Mouse (Mus musculus) MEL (cell line): Measurements from ENCODE around the gene Daxx. TPM values are rescaled to one million over a fixed set of nuclear protein-coding genes. Genes with fewer than 3 reads are reported as not detected.

Experiments
- DNase-seq: peaks from one replicate; pipeline ENCODE4 v3.0.0; 2011; ENCODE audit warnings: low read depth, low spot score
- H3K27ac ChIP-seq: 2 replicates; pipeline ENCODE4 v1.5.1; 2012; ENCODE audit warnings: low read depth, mild to moderate bottlenecking, control low read depth, low read length, moderate library complexity; ENCODE audit not compliant: control insufficient read depth
- H3K27me3 ChIP-seq, 2 experiments: fragments of 150-350 bp in 1 of 2; sonication (generic) in 1 of 2; 2 replicates each; pipeline ENCODE4 v1.6.1; 2012; ENCODE audit warnings: low read length in 2 of 2, mild to moderate bottlenecking in 2 of 2, improper control_type of control experiment in 1 of 2, moderate library complexity in 1 of 2; ENCODE audit not compliant: insufficient read depth in 2 of 2, control insufficient read depth in 1 of 2
- H3K36me3 ChIP-seq, 2 experiments: 2 replicates each; pipeline ENCODE4 v1.6.1; 2012 to 2014; ENCODE audit warnings: low read length in 2 of 2, improper control_type of control experiment in 1 of 2, inconsistent platforms in 1 of 2, mild to moderate bottlenecking in 1 of 2; ENCODE audit not compliant: insufficient read depth in 2 of 2, control insufficient read depth in 1 of 2
- H3K4me1 ChIP-seq, 2 experiments: fragments of 150-350 bp in 1 of 2; sonication (generic) in 1 of 2; 2 replicates each; pipeline ENCODE4 v1.6.1; 2012; ENCODE audit warnings: low read length in 2 of 2, improper control_type of control experiment in 1 of 2, mild to moderate bottlenecking in 1 of 2; ENCODE audit not compliant: insufficient read depth in 2 of 2, control insufficient read depth in 1 of 2
- H3K4me3 ChIP-seq, 2 experiments: fragments of 150-350 bp in 1 of 2; sonication (generic) in 1 of 2; 2 replicates each; pipeline ENCODE4 v1.5.1; 2012; ENCODE audit warnings: low read depth in 2 of 2, low read length in 2 of 2, mild to moderate bottlenecking in 2 of 2, moderate library complexity in 2 of 2, control low read depth in 1 of 2, improper control_type of control experiment in 1 of 2; ENCODE audit not compliant: control insufficient read depth in 1 of 2, insufficient read depth in 1 of 2
- H3K79me2 ChIP-seq: 2 replicates; pipeline ENCODE4 v1.6.1; 2012; ENCODE audit warnings: mild to moderate bottlenecking, low read length, moderate library complexity; ENCODE audit not compliant: control insufficient read depth, poor library complexity, insufficient read depth
- H3K9ac ChIP-seq: 2 replicates; pipeline ENCODE4 v1.6.1; 2012; ENCODE audit warnings: low read depth, mild to moderate bottlenecking, control low read depth, low read length, moderate library complexity; ENCODE audit not compliant: control insufficient read depth, poor library complexity, severe bottlenecking
- H3K9me3 ChIP-seq: fragments of 150-350 bp; sonication (generic); replicated peaks from 2 replicates; pipeline ENCODE4 v1.6.1; 2012; ENCODE audit warnings: mild to moderate bottlenecking, low read length, improper control_type of control experiment, moderate library complexity; ENCODE audit not compliant: insufficient read depth
- CHD1 ChIP-seq: IDR thresholded peaks from 2 replicates; pipeline ENCODE4 v1.6.1; 2012; ENCODE audit warnings: low read depth, mild to moderate bottlenecking, inconsistent platforms, low read length, improper control_type of control experiment
- ETS1 ChIP-seq: IDR thresholded peaks from 2 replicates; pipeline ENCODE4 v1.6.1; 2012; ENCODE audit warnings: low read depth, mild to moderate bottlenecking, inconsistent platforms, low read length, improper control_type of control experiment, moderate library complexity
- GABPA ChIP-seq: IDR thresholded peaks from 2 replicates; pipeline ENCODE4 v1.6.1; 2012; ENCODE audit warnings: low read depth, mild to moderate bottlenecking, inconsistent platforms, low read length, improper control_type of control experiment, moderate library complexity
- HCFC1 ChIP-seq: IDR thresholded peaks from 2 replicates; pipeline ENCODE4 v1.6.1; 2012; ENCODE audit warnings: low read depth, mild to moderate bottlenecking, inconsistent platforms, low read length, improper control_type of control experiment, moderate library complexity
- KAT2A ChIP-seq: conservative IDR thresholded peaks from 2 replicates; pipeline ENCODE4 v1.6.1; 2012; ENCODE audit warnings: low read depth, low read length, improper control_type of control experiment, inconsistent platforms
- MAFK ChIP-seq: IDR thresholded peaks from 2 replicates; pipeline ENCODE4 v1.6.1; 2011; ENCODE audit warnings: low read depth, mild to moderate bottlenecking, low read length, improper control_type of control experiment, borderline replicate concordance
- MAZ ChIP-seq: IDR thresholded peaks from 2 replicates; pipeline ENCODE4 v1.6.1; 2012; ENCODE audit warnings: low read depth, mild to moderate bottlenecking, inconsistent platforms, low read length, improper control_type of control experiment
- MEF2A ChIP-seq: IDR thresholded peaks from 2 replicates; pipeline ENCODE4 v1.6.1; 2014; ENCODE audit warnings: low read depth, mild to moderate bottlenecking, inconsistent platforms, low read length, improper control_type of control experiment; ENCODE audit not compliant: poor library complexity, insufficient replicate concordance, severe bottlenecking; ENCODE audit errors: extremely low read depth
- MXI1 ChIP-seq: IDR thresholded peaks from 2 replicates; pipeline ENCODE4 v1.6.1; 2011; ENCODE audit warnings: mild to moderate bottlenecking, low read depth, low read length, improper control_type of control experiment
- MYB ChIP-seq: IDR thresholded peaks from 2 replicates; pipeline ENCODE4 v1.6.1; 2011; ENCODE audit warnings: mild to moderate bottlenecking, low read depth, low read length, improper control_type of control experiment
- MYC ChIP-seq: IDR thresholded peaks from 2 replicates; pipeline ENCODE4 v1.6.1; 2011; ENCODE audit warnings: low read depth, mild to moderate bottlenecking, low read length, improper control_type of control experiment, moderate library complexity
- NRF1 ChIP-seq: IDR thresholded peaks from 2 replicates; pipeline ENCODE4 v1.6.1; 2014; ENCODE audit warnings: low read depth, mild to moderate bottlenecking, inconsistent platforms, low read length, improper control_type of control experiment, moderate library complexity; ENCODE audit not compliant: poor library complexity, insufficient read depth, severe bottlenecking
- POLR2A ChIP-seq, 2 experiments: IDR thresholded peaks; 2 replicates each; pipeline ENCODE4 v1.6.1; 2011 to 2012; ENCODE audit warnings: low read length in 2 of 2, mild to moderate bottlenecking in 2 of 2, control low read depth in 1 of 2, improper control_type of control experiment in 1 of 2, low read depth in 1 of 2, moderate library complexity in 1 of 2; ENCODE audit not compliant: control insufficient read depth in 1 of 2, insufficient read depth in 1 of 2, poor library complexity in 1 of 2
- POLR2AphosphoS2 ChIP-seq: IDR thresholded peaks from 2 replicates; pipeline ENCODE4 v1.6.1; 2011; ENCODE audit warnings: low read length, improper control_type of control experiment
- POLR2AphosphoS5 ChIP-seq: IDR thresholded peaks from 2 replicates; pipeline ENCODE4 v1.6.1; 2012; ENCODE audit warnings: low read depth, borderline replicate concordance, mild to moderate bottlenecking, inconsistent platforms, low read length, moderate library complexity, mixed read lengths
- RCOR1 ChIP-seq: IDR thresholded peaks from 2 replicates; pipeline ENCODE4 v1.6.1; 2012; ENCODE audit warnings: low read depth, mild to moderate bottlenecking, inconsistent platforms, low read length, improper control_type of control experiment
- TAL1 ChIP-seq: IDR thresholded peaks from 2 replicates; pipeline ENCODE4 v1.6.1; 2012; ENCODE audit warnings: mild to moderate bottlenecking, inconsistent platforms, low read length, moderate library complexity, mixed read lengths
- TBP ChIP-seq: IDR thresholded peaks from 2 replicates; pipeline ENCODE4 v1.8.0; 2011; ENCODE audit warnings: low read depth, low read length, improper control_type of control experiment
- TCF12 ChIP-seq: IDR thresholded peaks from 2 replicates; pipeline ENCODE4 v1.6.1; 2014; ENCODE audit warnings: low read depth, mild to moderate bottlenecking, inconsistent platforms, low read length, improper control_type of control experiment, moderate library complexity
- UBTF ChIP-seq: IDR thresholded peaks from 2 replicates; pipeline ENCODE4 v1.6.1; 2012; ENCODE audit warnings: low read depth, mild to moderate bottlenecking, inconsistent platforms, low read length, improper control_type of control experiment, moderate library complexity, borderline replicate concordance; ENCODE audit not compliant: insufficient read depth
- USF1 ChIP-seq: IDR thresholded peaks from 2 replicates; pipeline ENCODE4 v1.6.1; 2014; ENCODE audit warnings: low read depth, mild to moderate bottlenecking, inconsistent platforms, low read length, improper control_type of control experiment, moderate library complexity
- USF2 ChIP-seq, 2 experiments: IDR thresholded peaks; 2 replicates each; pipeline ENCODE4 v1.6.1; 2011 to 2012; ENCODE audit warnings: improper control_type of control experiment in 2 of 2, low read length in 2 of 2, borderline replicate concordance in 1 of 2, inconsistent platforms in 1 of 2, low read depth in 1 of 2, mild to moderate bottlenecking in 1 of 2; ENCODE audit not compliant: insufficient read depth in 1 of 2
- ZKSCAN1 ChIP-seq: IDR thresholded peaks from 2 replicates; pipeline ENCODE4 v1.6.1; 2012; ENCODE audit warnings: low read depth, mild to moderate bottlenecking, inconsistent platforms, low read length, improper control_type of control experiment, moderate library complexity
- polyA plus RNA-seq, 2 experiments: library from polyadenylated mRNA; stranded (reverse) in 1 of 2; unstranded in 1 of 2; fragments of >175 nt in 1 of 2; fragments of >200 nt in 1 of 2; gene quantifications; 2 replicates each; pipeline versions ENCODE4 v1.2.1 to v1.2.4; 2012; ENCODE audit warnings: low replicate concordance in 2 of 2, low read depth in 1 of 2; ENCODE audit not compliant: insufficient read length in 2 of 2, insufficient read depth in 1 of 2, missing spikeins in 1 of 2
- total RNA-seq: library from RNA; depleted of rRNA; stranded (reverse); fragments of 300-350 nt; gene quantifications from 2 replicates; pipeline ENCODE4 v1.2.3, GENCODE M21; 2012

Gene Daxx
- total and polyA plus RNA-seq, 3 experiments: 40.6 to 68.0 TPM; not detected in 1

DNA sequence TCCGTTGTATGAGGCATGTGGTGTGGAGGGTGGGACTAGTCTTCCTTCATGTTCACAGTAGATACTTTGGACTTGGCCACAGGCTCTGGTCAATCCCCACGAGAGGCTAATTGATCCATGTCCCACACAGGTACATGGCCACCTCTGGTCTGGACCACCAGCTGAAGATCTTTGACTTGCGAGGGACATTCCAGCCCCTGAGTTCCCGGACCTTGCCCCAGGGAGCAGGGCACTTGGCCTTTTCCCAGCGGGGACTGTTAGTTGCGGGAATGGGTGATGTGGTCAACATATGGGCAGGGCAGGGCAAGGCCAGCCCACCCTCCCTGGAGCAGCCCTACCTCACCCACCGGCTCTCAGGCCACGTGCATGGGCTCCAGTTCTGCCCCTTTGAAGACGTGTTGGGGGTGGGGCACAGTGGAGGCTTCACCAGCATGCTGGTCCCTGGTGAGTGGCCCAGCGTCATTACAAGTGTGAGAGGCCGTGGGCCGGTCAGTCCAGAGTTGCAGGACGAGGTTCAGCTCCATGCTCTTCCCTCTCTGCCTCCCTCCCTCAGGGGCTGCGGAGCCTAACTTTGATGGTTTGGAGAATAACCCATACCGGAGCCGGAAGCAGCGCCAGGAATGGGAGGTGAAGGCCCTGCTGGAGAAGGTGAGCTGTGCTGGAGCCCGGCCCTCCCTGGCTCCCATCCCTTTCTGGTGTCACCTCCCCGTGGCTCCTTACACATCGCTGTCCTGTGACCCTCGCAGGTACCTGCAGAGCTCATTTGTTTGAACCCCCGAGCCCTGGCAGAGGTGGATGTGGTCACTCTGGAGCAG lies 39.1 kb downstream of the Daxx start:
- no peak overlapping the region for H3K9ac ChIP-seq
- H3K27me3 ChIP-seq: no peaks in the 10 kb centered on the region
- H3K36me3 ChIP-seq: peaks cover 7 to 11% of the 10 kb centered on the region in 2 experiments
- no peak for DNase-seq
- peaks cover 0 to 12% of the 10 kb centered on the region in 2 experiments; a peak in 2 of 4 replicates for H3K4me1 ChIP-seq
- H3K4me3 ChIP-seq: no peak overlapping the region
- H3K9me3 ChIP-seq: no peaks in the 10 kb centered on the region
- no peak overlapping the region for H3K27ac ChIP-seq
- peaks cover 10% of the 10 kb centered on the region for H3K79me2 ChIP-seq
- TF ChIP-seq NRF1: no peak
- TF ChIP-seq MAZ: no peak
- no peak for TF ChIP-seq POLR2A (IDR thresholded peaks at IDR 0.05; ENCODE audit: control insufficient read depth in 1 of 2, insufficient read depth in 1 of 2, low read depth in 1 of 2, low read length in 2 of 2, poor library complexity in 1 of 2)
- TF ChIP-seq HCFC1: no peak
- TF ChIP-seq ETS1: no peak
- no peak for TF ChIP-seq KAT2A
- TF ChIP-seq TCF12: no peak
- no peak for TF ChIP-seq TAL1
- no peak for TF ChIP-seq USF2 (IDR thresholded peaks at IDR 0.05; ENCODE audit: borderline replicate concordance in 1 of 2, insufficient read depth in 1 of 2, low read depth in 1 of 2, low read length in 2 of 2)
- no peak for TF ChIP-seq GABPA
- TF ChIP-seq MXI1: no peak
- no peak for TF ChIP-seq UBTF
- TF ChIP-seq CHD1: no peak
- no peak for TF ChIP-seq POLR2AphosphoS2
- TF ChIP-seq MYB: no peak
- no peak for TF ChIP-seq MYC
- TF ChIP-seq MEF2A: no peak
- TF ChIP-seq, all 39 proteins: peak for 0

GRCm38 (mm10) chr17:33948905-33949537 lies 39.8 kb downstream of the Daxx start:
- H3K4me1 ChIP-seq: peaks cover 0 to 13% of the 10 kb centered on the region in 2 experiments; a peak in 2 of 4 replicates
- peaks cover 9 to 13% of the 10 kb centered on the region in 2 experiments for H3K36me3 ChIP-seq
- TF ChIP-seq MYC: no peak
- no peak for TF ChIP-seq POLR2AphosphoS5
- TF ChIP-seq TCF12: no peak
- no peak for TF ChIP-seq ZKSCAN1
- TF ChIP-seq TBP: no peak
- TF ChIP-seq CHD1: no peak
- TF ChIP-seq USF1: no peak
- no peak for TF ChIP-seq POLR2A (IDR thresholded peaks at IDR 0.05; ENCODE audit: control insufficient read depth in 1 of 2, insufficient read depth in 1 of 2, low read depth in 1 of 2, low read length in 2 of 2, poor library complexity in 1 of 2)
- no peak for TF ChIP-seq POLR2AphosphoS2
- TF ChIP-seq MYB: no peak
- TF ChIP-seq TAL1: no peak
- no peak for TF ChIP-seq MAZ
- no peak for TF ChIP-seq MAFK
- no peak for TF ChIP-seq RCOR1
- no peak for DNase-seq
- peaks cover 16% of the 10 kb centered on the region for H3K79me2 ChIP-seq
- no peaks in the 10 kb centered on the region for H3K27me3 ChIP-seq
- no peak overlapping the region for H3K9ac ChIP-seq
- H3K27ac ChIP-seq: no peak overlapping the region
- no peak overlapping the region for H3K4me3 ChIP-seq
- H3K9me3 ChIP-seq: no peaks in the 10 kb centered on the region
